8 mouse cellular contexts compared by ENCODE assay signal in genomic region chr3:152066696-152067095, GRCm38 (mm10).
DNase-seq lines count a peak whose midpoint lies in the region; ATAC-seq and TF ChIP-seq lines count a peak whose summit lies in the region.

No protein-coding gene starts in this region.

- H3K4me1 ChIP-seq in embryonic facial prominence, embryonic 10.5 days: peaks cover 9% of the 10 kb centered on the region
- peaks cover 3% of the 10 kb centered on the region; the same call in 1 of the 2 replicates for H3K4me1 ChIP-seq in lung, embryonic 16.5 days (replicated peaks; ENCODE audit: control insufficient read depth, insufficient read depth, low read length)
- no peaks in the 10 kb centered on the region; the same call in 1 of the 2 replicates for H3K4me1 ChIP-seq in stomach, embryonic 16.5 days (ENCODE audit: control insufficient read depth, insufficient read depth, low read length)

- no peaks in the 10 kb centered on the region for H3K36me3 ChIP-seq in embryonic facial prominence, embryonic 10.5 days (replicated peaks)
- no peaks in the 10 kb centered on the region for H3K36me3 ChIP-seq in lung, embryonic 16.5 days (ENCODE audit: control insufficient read depth, insufficient read depth, low read length)
- no peaks in the 10 kb centered on the region for H3K36me3 ChIP-seq in stomach, embryonic 16.5 days (ENCODE audit: control insufficient read depth, insufficient read depth, low read length)

- peaks cover 19% of the 10 kb centered on the region for H3K27me3 ChIP-seq in embryonic facial prominence, embryonic 10.5 days (replicated peaks; ENCODE audit: low read depth, poor library complexity, severe bottlenecking)
- no peaks in the 10 kb centered on the region for H3K27me3 ChIP-seq in lung, embryonic 16.5 days (ENCODE audit: control insufficient read depth, insufficient read depth, low read depth, low read length)
- no peaks in the 10 kb centered on the region for H3K27me3 ChIP-seq in stomach, embryonic 16.5 days (ENCODE audit: control insufficient read depth, insufficient read depth, low read length)

- ATAC-seq in lung, embryonic 16.5 days (ENCODE audit: low read depth): peak; percentile 41; the same call in 1 of the 2 replicates
- ATAC-seq in stomach, embryonic 16.5 days (ENCODE audit: insufficient read depth, low FRiP score): peak; percentile 27; the same call in 1 of the 2 replicates

- no peaks in the 10 kb centered on the region for H3K9me3 ChIP-seq in embryonic facial prominence, embryonic 10.5 days
- no peaks in the 10 kb centered on the region for H3K9me3 ChIP-seq in lung, embryonic 16.5 days (ENCODE audit: control insufficient read depth, low read length)
- H3K9me3 ChIP-seq in stomach, embryonic 16.5 days (replicated peaks; ENCODE audit: control insufficient read depth, low read length): no peaks in the 10 kb centered on the region

- intact Hi-C loops in heart, postnatal 10 days (cut with DNase I): loop anchor here (1.0 to 5.0 kb wide), 2 partner anchors 174 to 230 kb away; no protein-coding TSS in a partner anchor

- H3K4me3 ChIP-seq in layer of hippocampus, adult 2 months: no peak overlapping the region; the same call in 1 of the 2 replicates
- peak overlapping the region; percentile 41 for H3K4me3 ChIP-seq in embryonic facial prominence, embryonic 10.5 days
- no peak overlapping the region for H3K4me3 ChIP-seq in lung, embryonic 16.5 days (ENCODE audit: low read length)
- H3K4me3 ChIP-seq in stomach, embryonic 16.5 days (replicated peaks; ENCODE audit: low read length): no peak overlapping the region

- WGBS in embryonic facial prominence, embryonic 10.5 days: 32% methylated on average over 13 of the region's 13 CpGs
- 21% methylated on average over 13 of the region's 13 CpGs for WGBS in lung, embryonic 16.5 days
- WGBS in stomach, embryonic 16.5 days: 25% methylated on average over 13 of the region's 13 CpGs

- H3K27ac ChIP-seq in layer of hippocampus, adult 2 months: no peak overlapping the region
- no peak overlapping the region for H3K27ac ChIP-seq in embryonic facial prominence, embryonic 10.5 days (replicated peaks)
- no peak overlapping the region for H3K27ac ChIP-seq in lung, embryonic 16.5 days (ENCODE audit: low read length)
- H3K27ac ChIP-seq in stomach, embryonic 16.5 days (ENCODE audit: low read length): no peak overlapping the region

- DNase-seq in layer of hippocampus, adult 2 months (ENCODE audit: low spot score in 2 of 2): no peak
- no peak for DNase-seq in layer of hippocampus, adult 8-10 months (ENCODE audit: low spot score in 2 of 2)
- peak; percentile 33 for DNase-seq in embryonic facial prominence, embryonic 10.5 days (ENCODE audit: low spot score)
- DNase-seq in heart, postnatal 10 days: peak; percentile 10 to 17
- DNase-seq in spleen, postnatal 36 days (ENCODE audit: low spot score in 2 of 2): no peak
- DNase-seq in ovary, adult 18-20 months (ENCODE audit: low spot score): no peak

- H3K4me2 ChIP-seq in lung, embryonic 16.5 days (ENCODE audit: low read depth, low read length): peak overlapping the region; percentile 33
- H3K4me2 ChIP-seq in stomach, embryonic 16.5 days (ENCODE audit: low read depth, low read length): peak overlapping the region; percentile 38

- H3K9ac ChIP-seq in lung, embryonic 16.5 days (ENCODE audit: low read length): no peak overlapping the region
- 0 out of 2 replicates have a peak overlapping the region, but pooled peaks have one; percentile 19 for H3K9ac ChIP-seq in stomach, embryonic 16.5 days (ENCODE audit: low read length)

- peak; percentile 74 for TF ChIP-seq CTCF in layer of hippocampus, adult 2 months (conservative IDR thresholded peaks at IDR 0.05)

Comparison
In these comparisons a context has a peak if more than half of its experiments do, and no peak if none do; other contexts are left out.
1. DNase-seq: peak in embryonic facial prominence, embryonic 10.5 days (single experiment) and heart, postnatal 10 days (2 of 2); none in layer of hippocampus, adult 2 months (0 of 2), layer of hippocampus, adult 8-10 months (0 of 2), spleen, postnatal 36 days (0 of 2) and ovary, adult 18-20 months (single experiment).